Mouse (Mus musculus) c-Kit-positive CD71-positive TER-119-negative erythroid progenitor cells, embryonic 14.5 days (primary cell): Measurements from ENCODE around the gene Slc25a13.

Experiments
- DNase-seq: peaks from one replicate; pipeline ENCODE4 v3.0.0-alpha.2; 2013; ENCODE audit warnings: low read depth

Gene Slc25a13

GRCm38 (mm10) chr6:6167339-6168126 is 49.4 kb downstream of the Slc25a13 start:
- DNase-seq, result no peak

- DNase-seq, result no peak
Measured at GRCm38 (mm10) chr6:6162993-6163623, 53.9 kb downstream of the Slc25a13 start.

- DNase-seq, result no peak
Measured at GRCm38 (mm10) chr6:6162146-6162545, 54.8 kb downstream of the Slc25a13 start.

GRCm38 (mm10) chr6:6160645-6161426 is 56.1 kb downstream of the Slc25a13 start:
- DNase-seq, result no peak

GRCm38 (mm10) chr6:6159221-6159859 is 57.6 kb downstream of the Slc25a13 start:
- DNase-seq, result no peak

GRCm38 (mm10) chr6:6153426-6153825 is 63.5 kb downstream of the Slc25a13 start:
- no peak for DNase-seq

- DNase-seq, result no peak
Measured at GRCm38 (mm10) chr6:6150811-6151210, 66.2 kb downstream of the Slc25a13 start.

GRCm38 (mm10) chr6:6149751-6150150 is 67.2 kb downstream of the Slc25a13 start:
- DNase-seq, result no peak

- DNase-seq, result no peak
Measured at GRCm38 (mm10) chr6:6149329-6149728, 67.6 kb downstream of the Slc25a13 start.

GRCm38 (mm10) chr6:6145412-6145811 is 71.6 kb downstream of the Slc25a13 start:
- no peak for DNase-seq

- no peak for DNase-seq
Measured at GRCm38 (mm10) chr6:6143525-6143924, 73.4 kb downstream of the Slc25a13 start.

- DNase-seq, result no peak
Measured at GRCm38 (mm10) chr6:6140370-6140769, 76.6 kb downstream of the Slc25a13 start.

GRCm38 (mm10) chr6:6139061-6139460 is 77.9 kb downstream of the Slc25a13 start:
- DNase-seq, result no peak

GRCm38 (mm10) chr6:6136812-6137211 is 80.2 kb downstream of the Slc25a13 start:
- no peak for DNase-seq

- DNase-seq, result no peak
Measured at GRCm38 (mm10) chr6:6134935-6135334, 82.0 kb downstream of the Slc25a13 start.

- no peak for DNase-seq
Measured at GRCm38 (mm10) chr6:6133556-6134050, 83.4 kb downstream of the Slc25a13 start.

- no peak for DNase-seq
Measured at GRCm38 (mm10) chr6:6132047-6132446, 84.9 kb downstream of the Slc25a13 start.

GRCm38 (mm10) chr6:6125620-6126019 is 91.4 kb downstream of the Slc25a13 start:
- DNase-seq, result no peak

GRCm38 (mm10) chr6:6121904-6122303 is 95.1 kb downstream of the Slc25a13 start:
- DNase-seq, result no peak

GRCm38 (mm10) chr6:6120841-6121240 is 96.1 kb downstream of the Slc25a13 start:
- DNase-seq, result no peak

- DNase-seq, result no peak
Measured at GRCm38 (mm10) chr6:6115771-6116170, 101.2 kb downstream of the Slc25a13 start.

GRCm38 (mm10) chr6:6113776-6114175 is 103.2 kb downstream of the Slc25a13 start:
- no peak for DNase-seq
